Mouse (Mus musculus) inflammation-experienced regulatory T-cells, adult 6 months (primary cell): Measurements from ENCODE around the gene Ap4s1. TPM values are rescaled to one million over a fixed set of nuclear protein-coding genes. Genes with fewer than 3 reads are reported as not detected.

ENCODE experiments used
- polyA plus RNA-seq, 3 experiments: library from polyadenylated mRNA; unstranded; fragments of 100-300 nt; shearing (Covaris generic); gene quantifications; one replicate each; pipeline ENCODE4 v1.2.1; 2017

Ap4s1 gene
- polyA plus RNA-seq, 3 experiments from 2014 or later: 14.2 to 16.3 (median 16.2) TPM

Other genes starting within 250 kb of the Ap4s1 start
- gene Coch, start 97.7 kb upstream of the Ap4s1 start, polyA plus RNA-seq: 1 to 10 TPM in 2 of 3 experiments, under 1 TPM in 1; 0.91 to 4.0 (median 1.1) TPM
- 10 to 100 TPM; 16.4 to 28.4 (median 27.7) TPM for gene Strn3, start 864 bp downstream of the Ap4s1 start, polyA plus RNA-seq
- gene Hectd1, start 138.5 kb downstream of the Ap4s1 start, polyA plus RNA-seq: 10 to 100 TPM; 58.9 to 78.1 (median 63.5) TPM